Mouse (Mus musculus): Measurements from ENCODE around the gene Ppm1g. TPM values are rescaled to one million over a fixed set of nuclear protein-coding genes. Genes with fewer than 3 reads are reported as not detected.
A peak's percentile ranks its signal among the peaks of the same experiment; 100 is the strongest.

Gene Ppm1g
- polyA plus RNA-seq, 1 experiment from 2014 or later: 56.9 TPM

GRCm38 (mm10) chr5:31196207-31196606, 24.3 kb downstream of the Ppm1g start:
- 91% methylated on average over 10 of the region's 10 CpGs for WGBS (ENCODE audit: insufficient replicate concordance)
- no peak for TF ChIP-seq CTCF (IDR thresholded peaks at IDR 0.05; ENCODE audit: low read depth)

GRCm38 (mm10) chr5:31195671-31196070, 24.8 kb downstream of the Ppm1g start:
- TF ChIP-seq EP300 (IDR thresholded peaks at IDR 0.05; ENCODE audit: low read depth): no peak
- no peak for TF ChIP-seq CTCF (IDR thresholded peaks at IDR 0.05; ENCODE audit: low read depth)
- peaks cover 63% of the 10 kb centered on the region for H3K36me3 ChIP-seq (replicated peaks; ENCODE audit: insufficient read depth, low read length)
- ATAC-seq (no peak), DNase-seq (no peak)
- H3K27ac ChIP-seq (ENCODE audit: low read depth): no peak overlapping the region
- peaks cover 19% of the 10 kb centered on the region for H3K4me1 ChIP-seq (ENCODE audit: insufficient read depth)
- no peaks in the 10 kb centered on the region for H3K27me3 ChIP-seq (ENCODE audit: insufficient read depth, low read length)
- peaks cover 3% of the 10 kb centered on the region; the same call in 1 of the 2 replicates for H3K9me3 ChIP-seq (ENCODE audit: low read length)
- H3K9ac ChIP-seq (replicated peaks): no peak overlapping the region
- no peak overlapping the region for H3K4me3 ChIP-seq (ENCODE audit: low read depth, low read length)
- H3K4me2 ChIP-seq (ENCODE audit: low read depth, low read length): no peak overlapping the region
- 75% methylated on average over 4 of the region's 4 CpGs for WGBS (ENCODE audit: insufficient replicate concordance)

More at GRCm38 (mm10) chr5:31196207-31196606, 24.3 kb downstream of the Ppm1g start:
- Histone ChIP-seq H3K9me3 (ENCODE audit: low read length) (peaks cover 3% of the 10 kb centered on the region; the same call in 1 of the 2 replicates), H3K27me3 (ENCODE audit: insufficient read depth, low read length) (no peaks in the 10 kb centered on the region), H3K4me1 (ENCODE audit: insufficient read depth) (peaks cover 24% of the 10 kb centered on the region), H3K9ac (replicated peaks) (no peak overlapping the region), H3K4me2 (ENCODE audit: low read depth, low read length) (no peak overlapping the region), H3K4me3 (ENCODE audit: low read depth, low read length) (no peak overlapping the region), H3K36me3 (replicated peaks; ENCODE audit: insufficient read depth, low read length) (peaks cover 60% of the 10 kb centered on the region), H3K27ac (ENCODE audit: low read depth) (no peak overlapping the region)
- ATAC-seq (no peak), DNase-seq (no peak)

DNA sequence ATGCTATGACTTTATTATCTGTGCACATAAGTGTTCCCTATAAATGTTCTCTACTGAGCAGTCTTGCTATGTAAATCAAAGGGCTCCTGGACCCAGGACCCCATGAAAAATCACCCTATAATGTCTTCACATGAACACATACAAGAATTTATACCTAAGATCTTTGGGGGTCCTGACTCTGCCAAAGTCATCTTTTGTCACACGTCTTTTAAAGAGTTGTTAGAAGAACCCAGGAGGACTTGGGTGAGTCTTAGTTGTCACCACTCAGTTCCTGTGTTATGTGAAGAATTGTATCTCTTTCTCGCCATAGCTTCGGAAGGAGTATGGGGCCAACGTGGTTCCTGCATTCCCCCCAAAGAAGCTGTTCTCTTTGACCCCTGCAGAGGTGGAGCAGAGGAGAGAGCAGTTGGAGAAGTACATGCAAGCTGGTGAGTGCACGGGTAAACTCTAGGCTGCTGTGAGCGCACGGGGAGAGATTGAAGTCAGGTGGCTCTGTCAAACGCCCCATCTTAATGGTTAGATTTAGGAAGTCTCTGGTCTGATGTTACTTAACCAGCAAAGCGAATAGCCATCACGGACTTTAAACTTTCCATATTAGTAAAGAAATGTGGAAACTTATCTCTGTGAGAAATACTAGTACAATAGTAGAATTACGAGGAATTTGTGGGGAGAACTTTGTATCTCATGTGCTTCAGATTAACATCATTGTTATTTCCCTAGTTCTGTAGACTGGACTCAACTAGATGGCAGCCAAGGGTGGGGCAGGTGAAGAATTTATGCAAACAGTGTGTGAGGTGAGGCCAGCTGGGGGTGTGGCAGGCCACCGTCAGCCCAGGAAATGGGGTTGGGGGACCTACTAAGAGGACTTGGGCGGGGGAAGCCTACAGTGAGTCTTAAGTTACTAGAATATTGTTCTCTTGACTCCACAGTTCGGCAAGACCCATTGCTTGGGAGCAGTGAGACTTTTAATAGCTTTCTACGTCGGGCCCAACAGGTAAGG, 25.7 kb downstream of the Ppm1g start:
- no peak for TF ChIP-seq EP300 (IDR thresholded peaks at IDR 0.05; ENCODE audit: low read depth)
- no peak for TF ChIP-seq CTCF (IDR thresholded peaks at IDR 0.05; ENCODE audit: low read depth)
- Histone ChIP-seq H3K27me3 (ENCODE audit: insufficient read depth, low read length) (no peaks in the 10 kb centered on the region), H3K36me3 (replicated peaks; ENCODE audit: insufficient read depth, low read length) (peaks cover 65% of the 10 kb centered on the region), H3K4me2 (ENCODE audit: low read depth, low read length) (peak overlapping the region; percentile 86), H3K4me1 (ENCODE audit: insufficient read depth) (peaks cover 17% of the 10 kb centered on the region), H3K4me3 (ENCODE audit: low read depth, low read length) (peak overlapping the region; percentile 74), H3K9me3 (ENCODE audit: low read length) (no peaks in the 10 kb centered on the region), H3K27ac (ENCODE audit: low read depth) (peak overlapping the region; percentile 94; the same call in 1 of the 2 replicates), H3K9ac (replicated peaks) (peak overlapping the region; percentile 89)
- 89% methylated on average over 16 of the region's 16 CpGs for WGBS (ENCODE audit: insufficient replicate concordance)
- DNase-seq: no peak
- no peak for ATAC-seq

GRCm38 (mm10) chr5:31193631-31194281, 26.7 kb downstream of the Ppm1g start:
- no peak for DNase-seq
- no peaks in the 10 kb centered on the region for H3K27me3 ChIP-seq (ENCODE audit: insufficient read depth, low read length)

GRCm38 (mm10) chr5:31192939-31193630, 27.4 kb downstream of the Ppm1g start, which contains the start of the genes Snx17 and Eif2b4:
TSS of gene Snx17 (plus strand) at chr5:31193227.
TSS of gene Eif2b4 (minus strand) at chr5:31193430.
- Histone ChIP-seq H3K9me3 (ENCODE audit: low read length) (no peaks in the 10 kb centered on the region), H3K4me2 (ENCODE audit: low read depth, low read length) (peak within 1 kb of the TSS; percentile 86), H3K36me3 (replicated peaks; ENCODE audit: insufficient read depth, low read length) (peaks cover 56% of the 10 kb centered on the region), H3K27ac (ENCODE audit: low read depth) (peak within 1 kb of the TSS; percentile 94), H3K9ac (replicated peaks) (peak within 1 kb of the TSS; percentile 89), H3K4me1 (ENCODE audit: insufficient read depth) (peaks cover 17% of the 10 kb centered on the region), H3K27me3 (ENCODE audit: insufficient read depth, low read length) (no peaks in the 10 kb centered on the region), H3K4me3 (ENCODE audit: low read depth, low read length) (peak within 1 kb of the TSS; percentile 74)
- WGBS (ENCODE audit: insufficient replicate concordance): under 1% methylated on average over 48 of the region's 48 CpGs
- peak; percentile 95 for ATAC-seq
- TF ChIP-seq EP300 (IDR thresholded peaks at IDR 0.05; ENCODE audit: low read depth) (peak; percentile 40; the same call in 1 of the 2 replicates), CTCF (IDR thresholded peaks at IDR 0.05; ENCODE audit: low read depth) (peak; percentile 93)
- peak; percentile 100 for DNase-seq

More at GRCm38 (mm10) chr5:31193631-31194281, 26.7 kb downstream of the Ppm1g start:
- Histone ChIP-seq H3K4me1 (ENCODE audit: insufficient read depth) (peaks cover 17% of the 10 kb centered on the region), H3K36me3 (replicated peaks; ENCODE audit: insufficient read depth, low read length) (peaks cover 60% of the 10 kb centered on the region), H3K4me2 (ENCODE audit: low read depth, low read length) (peak overlapping the region; percentile 86), H3K27ac (ENCODE audit: low read depth) (peak overlapping the region; percentile 94), H3K9ac (replicated peaks) (peak overlapping the region; percentile 89), H3K4me3 (ENCODE audit: low read depth, low read length) (peak overlapping the region; percentile 74), H3K9me3 (ENCODE audit: low read length) (no peaks in the 10 kb centered on the region)
- TF ChIP-seq CTCF (IDR thresholded peaks at IDR 0.05; ENCODE audit: low read depth): no peak
- no peak for TF ChIP-seq EP300 (IDR thresholded peaks at IDR 0.05; ENCODE audit: low read depth)
- WGBS (ENCODE audit: insufficient replicate concordance): 7% methylated on average over 25 of the region's 25 CpGs
- ATAC-seq: peak; percentile 1; the same call in 1 of the 2 replicates

All from liver, postnatal 0 days (tissue).